ENCODE assay signal across 14 mouse cellular contexts in genomic region chr3:152101459-152101858, GRCm38 (mm10).
"Had no signal": no experiment of that assay in that cellular context is flagged by ENCODE, and none has a peak within 500 bp of the region (broad histone marks: within the 10 kb centered on the region; RNA-seq: fewer than 3 reads in every experiment).

No protein-coding gene starts in this region.

- H3K9ac ChIP-seq: kidney, embryonic 15.5 days; limb, embryonic 13.5 days; midbrain, embryonic 13.5 days; neural tube, embryonic 15.5 days had no signal

- H3K4me2 ChIP-seq: kidney, embryonic 15.5 days; limb, embryonic 13.5 days; neural tube, embryonic 15.5 days had no signal

- H3K4me3 ChIP-seq: kidney, embryonic 15.5 days; limb, embryonic 13.5 days; megakaryocyte, embryonic 14.5 days; midbrain, embryonic 13.5 days; myocyte; neural tube, embryonic 15.5 days had no signal

- H3K36me3 ChIP-seq: kidney, embryonic 15.5 days; limb, embryonic 13.5 days; midbrain, embryonic 13.5 days; neural tube, embryonic 15.5 days had no signal

- H3K27me3 ChIP-seq: neural tube, embryonic 15.5 days had no signal

- DNase-seq: kidney, adult 18-20 months; kidney, postnatal 14 days; left cerebral cortex, postnatal 4 days; lung, adult 18-20 months; lung, postnatal 4 days; spleen, adult 18-20 months; thymus, postnatal 36 days had no signal

- H3K27ac ChIP-seq: kidney, embryonic 15.5 days; limb, embryonic 13.5 days; midbrain, embryonic 13.5 days; neural tube, embryonic 15.5 days had no signal

- H3K9me3 ChIP-seq: kidney, embryonic 15.5 days; limb, embryonic 13.5 days; midbrain, embryonic 13.5 days; neural tube, embryonic 15.5 days had no signal

- ATAC-seq: lung, postnatal 0 days; midbrain, embryonic 13.5 days had no signal
